Mouse (Mus musculus): ENCODE data around the gene Rap1a. TPM values are rescaled to one million over a fixed set of nuclear protein-coding genes. Genes with fewer than 3 reads are reported as not detected.
A peak's percentile ranks its signal among the peaks of the same experiment; 100 is the strongest.

The Rap1a gene
- total and polyA plus RNA-seq, 3 experiments, result 32.3 to 64.5 TPM; not detected in 1

- H3K27me3 ChIP-seq (ENCODE audit: control insufficient read depth in 1 of 2, insufficient read depth in 2 of 2, low read length in 2 of 2), result peaks cover 0 to 1% of the 10 kb centered on the region in 2 experiments
- TF ChIP-seq POLR2AphosphoS2 (IDR thresholded peaks at IDR 0.05; ENCODE audit: low read length), result no peak
- no peak for TF ChIP-seq MYB (IDR thresholded peaks at IDR 0.05; ENCODE audit: low read depth, low read length)
- no peak for TF ChIP-seq CHD2 (IDR thresholded peaks at IDR 0.05; ENCODE audit: low read length)
- no peak for TF ChIP-seq ELF1 (IDR thresholded peaks at IDR 0.05; ENCODE audit: low read depth, low read length)
- no peak for TF ChIP-seq NRF1 (IDR thresholded peaks at IDR 0.05; ENCODE audit: insufficient read depth, low read depth, low read length, poor library complexity, severe bottlenecking)
- 0 out of 2 replicates have a peak, but pooled peaks have one; percentile 9 for TF ChIP-seq ZNF384 (IDR thresholded peaks at IDR 0.05; ENCODE audit: low read depth, low read length)
- TF ChIP-seq TCF12 (IDR thresholded peaks at IDR 0.05; ENCODE audit: low read depth, low read length), result no peak
- no peak for TF ChIP-seq RAD21 (IDR thresholded peaks at IDR 0.05; ENCODE audit: low read depth, low read length)
- TF ChIP-seq EP300 (IDR thresholded peaks at IDR 0.05; ENCODE audit: low read depth in 1 of 2, low read length in 2 of 2), result no peak
- H3K79me2 ChIP-seq (ENCODE audit: control insufficient read depth, insufficient read depth, low read length, poor library complexity), result no peaks in the 10 kb centered on the region
- no peaks in the 10 kb centered on the region for H3K4me1 ChIP-seq (ENCODE audit: control insufficient read depth in 1 of 2, insufficient read depth in 2 of 2, low read length in 2 of 2)
- H3K4me3 ChIP-seq (ENCODE audit: control insufficient read depth in 1 of 2, insufficient read depth in 1 of 2, low read depth in 2 of 2, low read length in 2 of 2), result no peak overlapping the region
- H3K9me3 ChIP-seq (replicated peaks; ENCODE audit: insufficient read depth, low read length), result no peaks in the 10 kb centered on the region
- no peaks in the 10 kb centered on the region for H3K36me3 ChIP-seq (ENCODE audit: control insufficient read depth in 1 of 2, insufficient read depth in 2 of 2, low read length in 2 of 2)
- no peak for DNase-seq (ENCODE audit: low read depth, low spot score)
- H3K27ac ChIP-seq (ENCODE audit: control insufficient read depth, low read depth, low read length), result no peak overlapping the region
- H3K9ac ChIP-seq (ENCODE audit: control insufficient read depth, low read depth, low read length, poor library complexity, severe bottlenecking), result no peak overlapping the region
These were observed 34.7 kb upstream of the Rap1a start for GRCm38 (mm10) chr3:105835875-105836274.

GRCm38 (mm10) chr3:105831584-105831983 is 30.4 kb upstream of the Rap1a start:
- H3K27me3 ChIP-seq (ENCODE audit: control insufficient read depth in 1 of 2, insufficient read depth in 2 of 2, low read length in 2 of 2), result peaks cover 0 to 1% of the 10 kb centered on the region in 2 experiments
- H3K4me3 ChIP-seq (ENCODE audit: control insufficient read depth in 1 of 2, insufficient read depth in 1 of 2, low read depth in 2 of 2, low read length in 2 of 2), result no peak overlapping the region
- no peaks in the 10 kb centered on the region for H3K4me1 ChIP-seq (ENCODE audit: control insufficient read depth in 1 of 2, insufficient read depth in 2 of 2, low read length in 2 of 2)
- no peak overlapping the region for H3K9ac ChIP-seq (ENCODE audit: control insufficient read depth, low read depth, low read length, poor library complexity, severe bottlenecking)
- H3K36me3 ChIP-seq (ENCODE audit: control insufficient read depth in 1 of 2, insufficient read depth in 2 of 2, low read length in 2 of 2), result no peaks in the 10 kb centered on the region
- no peak overlapping the region for H3K27ac ChIP-seq (ENCODE audit: control insufficient read depth, low read depth, low read length)
- no peak for DNase-seq (ENCODE audit: low read depth, low spot score)
- no peak for TF ChIP-seq MAX (IDR thresholded peaks at IDR 0.05; ENCODE audit: low read length)
- H3K79me2 ChIP-seq (ENCODE audit: control insufficient read depth, insufficient read depth, low read length, poor library complexity), result no peaks in the 10 kb centered on the region
- no peaks in the 10 kb centered on the region for H3K9me3 ChIP-seq (replicated peaks; ENCODE audit: insufficient read depth, low read length)

- H3K9me3 ChIP-seq (replicated peaks; ENCODE audit: insufficient read depth, low read length), result no peaks in the 10 kb centered on the region
- DNase-seq (ENCODE audit: low read depth, low spot score), result peak; percentile 52
- H3K27me3 ChIP-seq (ENCODE audit: control insufficient read depth in 1 of 2, insufficient read depth in 2 of 2, low read length in 2 of 2), result no peaks in the 10 kb centered on the region; a peak in 1 of 4 replicates
- no peak overlapping the region for H3K4me3 ChIP-seq (ENCODE audit: control insufficient read depth in 1 of 2, insufficient read depth in 1 of 2, low read depth in 2 of 2, low read length in 2 of 2)
- peaks cover 0 to 17% of the 10 kb centered on the region in 2 experiments; a peak in 3 of 4 replicates for H3K4me1 ChIP-seq (ENCODE audit: control insufficient read depth in 1 of 2, insufficient read depth in 2 of 2, low read length in 2 of 2)
- TF ChIP-seq ZC3H11A (IDR thresholded peaks at IDR 0.05; ENCODE audit: low read depth, low read length) (no peak), ETS1 (IDR thresholded peaks at IDR 0.05; ENCODE audit: low read depth, low read length) (peak; percentile 50; the same call in 1 of the 2 replicates)
- no peak overlapping the region for H3K9ac ChIP-seq (ENCODE audit: control insufficient read depth, low read depth, low read length, poor library complexity, severe bottlenecking)
- peaks cover 0 to 9% of the 10 kb centered on the region in 2 experiments; a peak in 2 of 4 replicates for H3K36me3 ChIP-seq (ENCODE audit: control insufficient read depth in 1 of 2, insufficient read depth in 2 of 2, low read length in 2 of 2)
- H3K27ac ChIP-seq (ENCODE audit: control insufficient read depth, low read depth, low read length), result no peak overlapping the region
- H3K79me2 ChIP-seq (ENCODE audit: control insufficient read depth, insufficient read depth, low read length, poor library complexity), result no peaks in the 10 kb centered on the region
These were observed 24.5 kb upstream of the Rap1a start for GRCm38 (mm10) chr3:105825501-105826161.

Measured in MEL (cell line).